In the genomic region with DNA sequence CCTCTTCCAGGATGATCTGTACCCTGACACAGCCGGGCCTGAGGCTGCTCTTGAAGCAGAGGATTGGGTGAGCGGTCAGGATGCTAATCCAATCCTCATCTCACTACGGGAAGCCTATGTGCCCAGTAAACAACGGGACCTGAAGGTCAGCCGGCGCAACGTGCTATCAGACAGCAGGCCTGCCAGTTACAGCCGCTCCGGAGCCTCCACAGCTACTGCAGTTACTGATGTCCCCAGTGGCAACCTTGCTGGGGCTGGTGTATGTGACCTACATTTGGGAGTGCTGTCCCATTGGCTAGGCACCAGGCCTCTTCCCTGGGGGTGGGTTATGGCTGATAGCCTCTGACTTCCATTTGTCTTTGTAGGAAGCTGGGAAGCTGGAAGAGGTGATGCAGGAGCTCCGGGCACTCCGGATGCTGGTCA, we compare ENCODE assay signal across 9 mouse cellular contexts. TPM values are rescaled to one million over a fixed set of nuclear protein-coding genes. Genes with fewer than 3 reads are reported as not detected.
DNase-seq lines count a peak whose midpoint lies in the region; ATAC-seq and TF ChIP-seq lines count a peak whose summit lies in the region.
"Had no signal": no experiment of that assay in that cellular context is flagged by ENCODE, and none has a peak within 500 bp of the region (broad histone marks: within the 10 kb centered on the region; RNA-seq: fewer than 3 reads in every experiment).

Gene Ptprcap, plus strand, starts transcription at position 373 of the 423 bp plus-strand sequence.

- no peak for DNase-seq in hindbrain, embryonic 11.5 days (ENCODE audit: low spot score)
- no peak for DNase-seq in hindbrain, embryonic 14.5 days (ENCODE audit: low spot score)
- DNase-seq in ES-E14 (ENCODE audit: low read depth, low spot score): no peak
- DNase-seq in cerebellum, adult 9-10 months: peak; percentile 85
- no peak for DNase-seq in frontal cortex, adult 2 months (ENCODE audit: extremely low spot score in 1 of 2, low spot score in 1 of 2)
- no peak for DNase-seq in spleen, postnatal 10 days (ENCODE audit: low spot score in 2 of 2)
- no peak for DNase-seq in kidney, adult 18-20 months
- DNase-seq: kidney, postnatal 10 days had no signal

- H3K9ac ChIP-seq in hindbrain, embryonic 11.5 days (ENCODE audit: low read depth, low read length): 0 out of 2 replicates have a peak within 1 kb of the TSS, but pooled peaks have one; percentile 7
- no peak within 1 kb of the TSS for H3K9ac ChIP-seq in hindbrain, embryonic 14.5 days
- H3K9ac ChIP-seq in ES-E14 (ENCODE audit: insufficient read depth, low read depth, low read length, poor library complexity, severe bottlenecking): peak within 1 kb of the TSS; percentile 25; the same call in 1 of the 2 replicates
- 0 out of 2 replicates have a peak within 1 kb of the TSS, but pooled peaks have one; percentile 18 for H3K9ac ChIP-seq in limb, embryonic 12.5 days (replicated peaks)

- H3K4me3 ChIP-seq in hindbrain, embryonic 11.5 days (ENCODE audit: low read depth, low read length): no peak within 1 kb of the TSS
- no peak within 1 kb of the TSS for H3K4me3 ChIP-seq in hindbrain, embryonic 14.5 days (replicated peaks; ENCODE audit: low read length)
- no peak within 1 kb of the TSS for H3K4me3 ChIP-seq in ES-E14 (ENCODE audit: insufficient read depth in 1 of 2, low read depth in 1 of 2, low read length in 2 of 2, poor library complexity in 1 of 2, severe bottlenecking in 1 of 2)
- H3K4me3 ChIP-seq in limb, embryonic 12.5 days (replicated peaks): no peak within 1 kb of the TSS

- no peak within 1 kb of the TSS for H3K4me2 ChIP-seq in hindbrain, embryonic 11.5 days (replicated peaks; ENCODE audit: low read depth, low read length)
- H3K4me2 ChIP-seq in hindbrain, embryonic 14.5 days (replicated peaks): no peak within 1 kb of the TSS
- no peak within 1 kb of the TSS for H3K4me2 ChIP-seq in limb, embryonic 12.5 days

- 80% methylated on average over 11 of the region's 11 CpGs for WGBS in hindbrain, embryonic 11.5 days
- WGBS in hindbrain, embryonic 14.5 days: 76% methylated on average over 11 of the region's 11 CpGs
- 68% methylated on average over 11 of the region's 11 CpGs for WGBS in limb, embryonic 12.5 days

- no peaks in the 10 kb centered on the region for H3K9me3 ChIP-seq in hindbrain, embryonic 11.5 days (ENCODE audit: control insufficient read depth, low read length)
- H3K9me3 ChIP-seq in hindbrain, embryonic 14.5 days (ENCODE audit: control insufficient read depth, low read length): no peaks in the 10 kb centered on the region
- H3K9me3 ChIP-seq in ES-E14 (ENCODE audit: control insufficient read depth, insufficient read depth, low read depth, low read length): no peaks in the 10 kb centered on the region
- no peaks in the 10 kb centered on the region for H3K9me3 ChIP-seq in limb, embryonic 12.5 days

- H3K27me3 ChIP-seq in hindbrain, embryonic 11.5 days (ENCODE audit: control insufficient read depth, insufficient read depth, low read length): no peaks in the 10 kb centered on the region
- no peaks in the 10 kb centered on the region for H3K27me3 ChIP-seq in hindbrain, embryonic 14.5 days (ENCODE audit: control insufficient read depth, insufficient read depth, low read length)
- no peaks in the 10 kb centered on the region for H3K27me3 ChIP-seq in limb, embryonic 12.5 days

- 0 out of 2 replicates have a peak, but pooled peaks cover 4% of the 10 kb centered on the region for H3K36me3 ChIP-seq in hindbrain, embryonic 11.5 days (ENCODE audit: control insufficient read depth, insufficient read depth, low read length)
- H3K36me3 ChIP-seq in hindbrain, embryonic 14.5 days (replicated peaks; ENCODE audit: control insufficient read depth, insufficient read depth): peaks cover 59% of the 10 kb centered on the region
- H3K36me3 ChIP-seq in ES-E14 (ENCODE audit: control insufficient read depth, insufficient read depth, low read length, poor library complexity, severe bottlenecking): peaks cover 31% of the 10 kb centered on the region
- peaks cover 72% of the 10 kb centered on the region for H3K36me3 ChIP-seq in limb, embryonic 12.5 days

- in situ Hi-C loops in ES-E14 (cut with MboI; ENCODE audit: low sequenced_read_pairs in 2 of 2, unreplicated experiment in 2 of 2): no loop called here

- H3K27ac ChIP-seq in hindbrain, embryonic 11.5 days (ENCODE audit: low read depth, low read length): no peak within 1 kb of the TSS
- no peak within 1 kb of the TSS for H3K27ac ChIP-seq in hindbrain, embryonic 14.5 days
- peak within 1 kb of the TSS; percentile 4; the same call in 1 of the 2 replicates for H3K27ac ChIP-seq in ES-E14 (ENCODE audit: insufficient read depth, low read depth, low read length, poor library complexity, severe bottlenecking)
- H3K27ac ChIP-seq in limb, embryonic 12.5 days: no peak within 1 kb of the TSS

- ATAC-seq in hindbrain, embryonic 11.5 days (ENCODE audit: low FRiP score): no peak
- no peak for ATAC-seq in hindbrain, embryonic 14.5 days (ENCODE audit: low FRiP score)
- ATAC-seq in limb, embryonic 12.5 days (ENCODE audit: insufficient number of reproducible peaks, insufficient read depth, low FRiP score, low TSS enrichment, low read depth): no peak

- peaks cover 6% of the 10 kb centered on the region for H3K4me1 ChIP-seq in hindbrain, embryonic 11.5 days (replicated peaks; ENCODE audit: control insufficient read depth, insufficient read depth, low read length)
- peaks cover 9% of the 10 kb centered on the region for H3K4me1 ChIP-seq in hindbrain, embryonic 14.5 days (replicated peaks; ENCODE audit: control insufficient read depth, insufficient read depth, low read length)
- peaks cover 0 to 51% of the 10 kb centered on the region in 2 experiments; a peak in 3 of 4 replicates for H3K4me1 ChIP-seq in ES-E14 (ENCODE audit: control insufficient read depth in 2 of 2, insufficient read depth in 2 of 2, low read length in 2 of 2, poor library complexity in 1 of 2)
- H3K4me1 ChIP-seq in limb, embryonic 12.5 days (replicated peaks): peaks cover 12% of the 10 kb centered on the region

TF ChIP-seq in ES-E14, 5 proteins besides CTCF, POLR2A, EP300 and RAD21:
- TF ChIP-seq MAFK (IDR thresholded peaks at IDR 0.05; ENCODE audit: insufficient read depth, low read depth, low read length) (no peak), CHD2 (IDR thresholded peaks at IDR 0.05; ENCODE audit: low read depth, low read length) (no peak), HCFC1 (IDR thresholded peaks at IDR 0.05; ENCODE audit: borderline replicate concordance, insufficient read depth, low read length) (no peak), ZC3H11A (IDR thresholded peaks at IDR 0.05; ENCODE audit: borderline replicate concordance, low read depth, low read length) (no peak), ZNF384 (IDR thresholded peaks at IDR 0.05; ENCODE audit: low read depth, low read length) (no peak)
TF ChIP-seq in ES-E14: peak in this region for 0.

RNA-seq across cellular contexts. Expression of gene Ptprcap, which starts in this region (rescaled TPM):
- polyA plus RNA-seq in hindbrain, embryonic 11.5 days (2014; fragmentation: Nextera tagmentation; extraction: Ambion mirVana): 1.0 and 1.1 TPM in 2 replicates
- polyA plus RNA-seq in hindbrain, embryonic 14.5 days (2014; fragmentation: Nextera tagmentation; extraction: Ambion mirVana): 0.44 and 0.68 TPM in 2 replicates
- 9.5 and 15.1 TPM in 2 replicates for total RNA-seq in ES-E14 (2012; rRNA removed)
- polyA plus RNA-seq in limb, embryonic 12.5 days (2016; fragmentation: Nextera tagmentation; extraction: Ambion mirVana): 1.3 and 1.4 TPM in 2 replicates
- polyA plus RNA-seq in frontal cortex, adult 2 months (2012; rRNA removed): 1.9 and 2.3 TPM in 2 replicates
